Mouse (Mus musculus): ENCODE data around the gene Sbk2. TPM values are rescaled to one million over a fixed set of nuclear protein-coding genes. Genes with fewer than 3 reads are reported as not detected.

The Sbk2 gene
- polyA plus RNA-seq, 1 experiment from 2014 or later = 0.25 TPM

GRCm38 (mm10) chr7:4918681-4919080 lies 45.5 kb downstream of the Sbk2 start:
- ATAC-seq (ENCODE audit: low FRiP score) = no peak
- Histone ChIP-seq H3K27me3 (no peaks in the 10 kb centered on the region), H3K36me3 (peaks cover 36% of the 10 kb centered on the region), H3K4me1 (replicated peaks) (peaks cover 62% of the 10 kb centered on the region), H3K4me2 (no peak overlapping the region), H3K27ac (no peak overlapping the region), H3K4me3 (no peak overlapping the region), H3K9me3 (no peaks in the 10 kb centered on the region), H3K9ac (no peak overlapping the region)
- WGBS = 95% methylated on average over 15 of the region's 15 CpGs

- H3K27ac ChIP-seq = peak overlapping the region; percentile 99; the same call in 1 of the 2 replicates
- WGBS = 87% methylated on average over 2 of the region's 2 CpGs
- peak overlapping the region; percentile 89 for H3K9ac ChIP-seq
- no peaks in the 10 kb centered on the region for H3K9me3 ChIP-seq
- H3K4me1 ChIP-seq (replicated peaks) = peaks cover 50% of the 10 kb centered on the region
- no peak overlapping the region for H3K4me2 ChIP-seq
- peaks cover 36% of the 10 kb centered on the region for H3K36me3 ChIP-seq
- ATAC-seq (ENCODE audit: low FRiP score) = no peak
- no peak overlapping the region for H3K4me3 ChIP-seq
- H3K27me3 ChIP-seq = no peaks in the 10 kb centered on the region
These were observed 46.7 kb downstream of the Sbk2 start for GRCm38 (mm10) chr7:4917494-4917893.

GRCm38 (mm10) chr7:4915669-4916416 lies 48.4 kb downstream of the Sbk2 start:
- WGBS = 14% methylated on average over 14 of the region's 14 CpGs

DNA sequence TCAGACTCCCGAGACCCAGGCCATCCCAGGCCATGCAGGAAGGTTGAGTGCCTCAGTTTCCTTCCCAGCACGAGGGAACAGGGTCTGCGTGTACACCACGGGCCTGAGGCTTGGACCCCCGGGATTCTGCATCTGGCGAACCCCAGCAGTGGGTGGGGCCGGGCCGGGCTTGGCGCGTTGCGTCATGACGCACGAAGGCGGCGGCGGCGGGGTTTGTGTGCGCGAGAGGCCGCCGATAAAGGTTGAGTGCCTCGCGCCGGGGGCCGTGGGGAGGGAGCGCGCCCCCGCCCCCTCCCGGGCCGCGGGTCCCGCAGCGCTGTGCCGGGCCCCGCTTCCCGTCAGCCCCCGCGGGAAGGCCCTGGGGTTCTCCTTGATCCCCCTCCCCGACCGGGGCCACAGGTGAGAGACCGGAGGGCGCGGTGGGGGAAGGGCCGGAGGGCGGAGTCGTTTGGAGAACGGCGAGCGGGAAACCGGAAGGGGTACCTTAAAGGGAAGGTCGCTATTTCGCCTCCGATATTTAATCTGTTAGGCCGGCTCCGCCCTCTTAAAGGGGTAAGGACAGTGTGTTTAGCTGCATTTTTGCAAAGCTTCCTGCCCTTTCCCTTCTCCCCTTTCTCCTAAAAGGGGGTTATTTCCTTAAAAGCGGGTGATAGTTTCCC lies 49.1 kb downstream of the Sbk2 start, which contains the start of gene Zfp628:
Gene Zfp628, plus strand, starts transcription at position 211 of the 659 bp plus-strand sequence.
- peak; percentile 90 for ATAC-seq (ENCODE audit: low FRiP score)
- H3K36me3 ChIP-seq = peaks cover 24% of the 10 kb centered on the region
- no peaks in the 10 kb centered on the region for H3K27me3 ChIP-seq
- under 1% methylated on average over 52 of the region's 56 CpGs for WGBS
- H3K4me3 ChIP-seq = peak within 1 kb of the TSS; percentile 62
- H3K9ac ChIP-seq = peak within 1 kb of the TSS; percentile 89
- peaks cover 32% of the 10 kb centered on the region for H3K4me1 ChIP-seq (replicated peaks)
- peak within 1 kb of the TSS; percentile 77 for H3K4me2 ChIP-seq
- H3K27ac ChIP-seq = peak within 1 kb of the TSS; percentile 99
- H3K9me3 ChIP-seq = no peaks in the 10 kb centered on the region

More at GRCm38 (mm10) chr7:4915669-4916416, 48.4 kb downstream of the Sbk2 start:
- peak; percentile 43 for ATAC-seq (ENCODE audit: low FRiP score)
- Histone ChIP-seq H3K27me3 (no peaks in the 10 kb centered on the region), H3K9me3 (no peaks in the 10 kb centered on the region), H3K36me3 (peaks cover 31% of the 10 kb centered on the region), H3K4me2 (peak overlapping the region; percentile 77), H3K4me3 (peak overlapping the region; percentile 62), H3K27ac (peak overlapping the region; percentile 99), H3K9ac (peak overlapping the region; percentile 89), H3K4me1 (replicated peaks) (peaks cover 34% of the 10 kb centered on the region)

DNA sequence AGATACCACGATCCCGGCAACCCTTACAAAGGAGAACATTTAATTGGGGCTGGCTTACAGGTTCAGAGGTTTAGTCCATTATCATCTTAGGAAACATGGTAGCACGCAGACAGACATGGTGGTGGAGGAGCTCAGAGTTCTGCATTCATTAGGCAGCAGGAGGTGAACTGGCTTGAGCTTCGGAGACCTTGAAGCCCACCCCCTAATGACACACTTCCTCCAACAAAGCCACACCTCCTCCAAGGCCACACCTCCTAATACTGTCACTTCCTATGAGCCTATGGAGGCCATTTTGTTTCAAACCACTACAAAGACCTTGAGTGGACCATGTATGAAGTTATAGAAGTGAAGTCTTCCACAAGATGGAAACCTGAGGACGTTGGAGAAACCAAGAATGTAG lies 52.0 kb downstream of the Sbk2 start:
- H3K4me1 ChIP-seq (replicated peaks) = peaks cover 26% of the 10 kb centered on the region
- ATAC-seq (ENCODE audit: low FRiP score) = no peak
- no peak overlapping the region for H3K27ac ChIP-seq
- H3K4me2 ChIP-seq = no peak overlapping the region
- H3K9me3 ChIP-seq = no peaks in the 10 kb centered on the region
- no peak overlapping the region for H3K9ac ChIP-seq
- H3K4me3 ChIP-seq = peak overlapping the region; percentile 3
- no peaks in the 10 kb centered on the region for H3K36me3 ChIP-seq
- 61% methylated on average over 5 of the region's 5 CpGs for WGBS
- no peaks in the 10 kb centered on the region for H3K27me3 ChIP-seq

DNA sequence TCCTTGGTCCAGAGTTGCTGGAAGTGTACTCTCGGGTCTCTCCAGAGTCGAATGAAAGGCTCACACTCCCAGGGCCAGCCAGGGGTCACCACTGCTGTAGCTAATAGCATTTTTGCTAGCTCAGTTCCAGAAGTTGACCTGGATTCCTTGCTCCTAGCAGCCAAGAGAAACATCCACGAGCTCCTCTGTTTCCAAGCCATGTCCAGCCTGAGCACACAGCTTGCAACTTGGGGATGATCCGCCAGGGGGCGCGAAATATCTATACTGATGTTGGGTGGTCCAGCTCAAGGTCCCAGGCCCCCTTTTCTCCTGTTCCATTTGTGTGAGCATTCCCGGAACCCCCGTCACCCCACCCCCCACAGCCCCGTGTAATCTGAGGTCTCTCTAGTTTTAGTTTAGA lies 52.6 kb downstream of the Sbk2 start:
- Histone ChIP-seq H3K27ac (no peak overlapping the region), H3K4me3 (no peak overlapping the region), H3K4me1 (replicated peaks) (peaks cover 19% of the 10 kb centered on the region), H3K9ac (no peak overlapping the region), H3K9me3 (no peaks in the 10 kb centered on the region), H3K27me3 (no peaks in the 10 kb centered on the region), H3K36me3 (no peaks in the 10 kb centered on the region), H3K4me2 (no peak overlapping the region)
- ATAC-seq (ENCODE audit: low FRiP score) = no peak
- 36% methylated on average over 9 of the region's 9 CpGs for WGBS

- H3K4me2 ChIP-seq = no peak within 1 kb of the TSS
- H3K4me3 ChIP-seq = no peak within 1 kb of the TSS
- H3K9me3 ChIP-seq = no peaks in the 10 kb centered on the region
- H3K4me1 ChIP-seq (replicated peaks) = no peaks in the 10 kb centered on the region; the same call in 1 of the 2 replicates
- ATAC-seq (ENCODE audit: low FRiP score) = no peak
- no peaks in the 10 kb centered on the region for H3K36me3 ChIP-seq
- 58% methylated on average over 10 of the region's 10 CpGs for WGBS
- H3K27me3 ChIP-seq = no peaks in the 10 kb centered on the region
- no peak within 1 kb of the TSS for H3K27ac ChIP-seq
- H3K9ac ChIP-seq = no peak within 1 kb of the TSS
These were observed 57.7 kb downstream of the Sbk2 start, which contains the start of gene Gm36210 for GRCm38 (mm10) chr7:4906466-4906950. Gene Gm36210, minus strand, starts transcription at chr7:4906516.

DNA sequence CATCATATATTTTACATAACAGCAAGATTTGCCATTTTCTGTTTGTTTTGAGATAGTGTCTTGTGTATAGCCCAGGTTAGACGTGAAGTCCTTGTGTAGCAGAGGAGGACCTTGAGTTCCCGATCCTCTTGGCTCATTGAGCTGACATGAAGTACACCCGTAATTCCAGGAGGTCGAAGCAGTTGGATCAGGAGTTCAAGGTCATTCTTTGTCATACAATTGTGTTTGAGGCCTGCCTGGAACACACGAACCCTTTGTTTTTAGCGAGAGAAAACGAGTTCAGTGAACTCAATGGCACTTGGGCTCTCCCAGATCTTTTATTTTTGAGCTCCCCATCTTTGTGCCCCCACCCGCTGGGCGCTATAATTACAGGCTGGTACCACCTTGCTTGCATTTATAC lies 61.8 kb downstream of the Sbk2 start:
- no peak for ATAC-seq (ENCODE audit: low FRiP score)
- WGBS = 80% methylated on average over 9 of the region's 9 CpGs
- Histone ChIP-seq H3K27me3 (peaks cover 18% of the 10 kb centered on the region), H3K4me3 (no peak overlapping the region), H3K27ac (no peak overlapping the region), H3K9me3 (no peaks in the 10 kb centered on the region), H3K4me1 (replicated peaks) (peaks cover 21% of the 10 kb centered on the region), H3K36me3 (no peaks in the 10 kb centered on the region), H3K9ac (no peak overlapping the region), H3K4me2 (no peak overlapping the region)

DNA sequence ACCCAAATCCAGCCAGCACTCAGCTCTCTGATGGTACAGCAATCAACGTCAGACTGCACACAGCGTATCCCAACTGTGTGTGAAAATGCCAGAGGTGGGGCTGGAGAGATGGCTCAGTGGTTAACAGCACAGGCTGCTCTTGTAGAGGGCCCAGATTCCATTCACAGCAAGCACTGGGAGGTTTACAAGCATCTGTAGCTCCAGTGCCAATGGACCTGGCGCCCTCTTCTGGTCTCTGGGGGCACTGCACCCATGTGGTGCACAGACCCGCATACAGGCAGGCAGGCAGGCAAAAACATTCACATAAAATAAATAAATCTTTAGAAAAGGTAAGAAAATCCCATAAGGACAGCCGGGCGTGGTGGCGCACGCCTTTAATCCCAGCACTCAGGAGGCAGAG lies 63.0 kb downstream of the Sbk2 start:
- Histone ChIP-seq H3K4me1 (replicated peaks) (peaks cover 21% of the 10 kb centered on the region), H3K36me3 (no peaks in the 10 kb centered on the region), H3K4me3 (no peak overlapping the region), H3K27me3 (peaks cover 18% of the 10 kb centered on the region), H3K9ac (no peak overlapping the region), H3K4me2 (no peak overlapping the region), H3K9me3 (no peaks in the 10 kb centered on the region), H3K27ac (no peak overlapping the region)
- no peak for ATAC-seq (ENCODE audit: low FRiP score)
- WGBS = 46% methylated on average over 8 of the region's 8 CpGs

- H3K9me3 ChIP-seq = no peaks in the 10 kb centered on the region
- no peaks in the 10 kb centered on the region for H3K36me3 ChIP-seq
- no peak overlapping the region for H3K27ac ChIP-seq
- ATAC-seq (ENCODE audit: low FRiP score) = no peak
- peak overlapping the region; percentile 51 for H3K4me2 ChIP-seq
- 34% methylated on average over 10 of the region's 11 CpGs for WGBS
- peaks cover 18% of the 10 kb centered on the region for H3K27me3 ChIP-seq
- peaks cover 21% of the 10 kb centered on the region for H3K4me1 ChIP-seq (replicated peaks)
- no peak overlapping the region for H3K9ac ChIP-seq
- H3K4me3 ChIP-seq = no peak overlapping the region
These were observed 63.7 kb downstream of the Sbk2 start for GRCm38 (mm10) chr7:4900523-4900851.

- Histone ChIP-seq H3K27ac (peak overlapping the region; percentile 71), H3K9ac (peak overlapping the region; percentile 61), H3K4me2 (peak overlapping the region; percentile 51), H3K4me3 (peak overlapping the region; percentile 31), H3K4me1 (replicated peaks) (peaks cover 21% of the 10 kb centered on the region), H3K27me3 (peaks cover 18% of the 10 kb centered on the region), H3K36me3 (no peaks in the 10 kb centered on the region), H3K9me3 (no peaks in the 10 kb centered on the region)
- 8% methylated on average over 19 of the region's 19 CpGs for WGBS
- ATAC-seq (ENCODE audit: low FRiP score) = peak; percentile 70
These were observed 64.3 kb downstream of the Sbk2 start for GRCm38 (mm10) chr7:4899649-4900522.
